Mouse (Mus musculus) lung, embryonic 16.5 days (tissue): Measurements from ENCODE around the gene Aff3. TPM values are rescaled to one million over a fixed set of nuclear protein-coding genes. Genes with fewer than 3 reads are reported as not detected.

Experiments
- ATAC-seq: fragments of 200-750 bp; cut with Nextera tagmentation; 2 replicates; pipeline ENCODE4 v1.8.0; 2017; ENCODE audit warnings: low read depth, mild to moderate bottlenecking, moderate library complexity
- H3K27ac ChIP-seq: fragments of 300-500 bp; sonication (generic); 2 replicates; pipeline ENCODE4 v1.5.1; 2014; ENCODE audit warnings: mild to moderate bottlenecking, control low read depth, low read length
- H3K27me3 ChIP-seq: fragments of 300-500 bp; sonication (generic); 2 replicates; pipeline ENCODE4 v1.6.1; 2014; ENCODE audit warnings: low read depth, low read length, mixed read lengths; ENCODE audit not compliant: control insufficient read depth, insufficient read depth
- H3K36me3 ChIP-seq: fragments of 300-500 bp; sonication (generic); 2 replicates; pipeline ENCODE4 v1.6.1; 2014; ENCODE audit warnings: low read length; ENCODE audit not compliant: control insufficient read depth, insufficient read depth
- H3K4me1 ChIP-seq: fragments of 300-500 bp; sonication (generic); replicated peaks from 2 replicates; pipeline ENCODE4 v1.6.1; 2014; ENCODE audit warnings: low read length, mixed read lengths; ENCODE audit not compliant: control insufficient read depth, insufficient read depth
- H3K4me2 ChIP-seq: fragments of 300-500 bp; sonication (generic); 2 replicates; pipeline ENCODE4 v1.6.1; 2014; ENCODE audit warnings: low read depth, low read length, control low read depth
- H3K4me3 ChIP-seq: fragments of 300-500 bp; sonication (generic); 2 replicates; pipeline ENCODE4 v1.5.1; 2014; ENCODE audit warnings: mild to moderate bottlenecking, low read length, control low read depth
- H3K9ac ChIP-seq: fragments of 300-500 bp; sonication (generic); 2 replicates; pipeline ENCODE4 v1.6.1; 2014; ENCODE audit warnings: low read length, control low read depth
- H3K9me3 ChIP-seq: fragments of 300-500 bp; sonication (generic); 2 replicates; pipeline ENCODE4 v1.6.1; 2016; ENCODE audit warnings: low read length; ENCODE audit not compliant: control insufficient read depth
- WGBS: fragments of 180-500 bp; shearing (Covaris S2); extraction: QIAGEN DNeasy Blood & Tissue Kit; methylation state at CpG from one replicate; pipeline ENCODE4 v1.1.7; 2014; 5-methylcytosine and 5-hydroxymethylcytosine counted together
- polyA plus RNA-seq: library from polyadenylated mRNA; unstranded; fragments of >200 nt; fragmentation: Nextera tagmentation; extraction: Ambion mirVana; gene quantifications from 2 replicates; pipeline ENCODE4 v1.2.1, GENCODE M21; 2015

Gene Aff3
- polyA plus RNA-seq, 1 experiment from 2014 or later = 2.6 TPM

- H3K36me3 ChIP-seq = no peaks in the 10 kb centered on the region
- peaks cover 12% of the 10 kb centered on the region for H3K4me1 ChIP-seq
- H3K27ac ChIP-seq = no peak overlapping the region
- no peak overlapping the region for H3K4me2 ChIP-seq
- no peaks in the 10 kb centered on the region for H3K9me3 ChIP-seq
- WGBS = 30% methylated on average over 11 of the region's 11 CpGs
- ATAC-seq = no peak
- H3K9ac ChIP-seq = no peak overlapping the region
- no peak overlapping the region for H3K4me3 ChIP-seq
- H3K27me3 ChIP-seq = no peaks in the 10 kb centered on the region; the same call in 1 of the 2 replicates
Observed at GRCm38 (mm10) chr1:38562397-38563199, 102.2 kb downstream of the Aff3 start.

DNA sequence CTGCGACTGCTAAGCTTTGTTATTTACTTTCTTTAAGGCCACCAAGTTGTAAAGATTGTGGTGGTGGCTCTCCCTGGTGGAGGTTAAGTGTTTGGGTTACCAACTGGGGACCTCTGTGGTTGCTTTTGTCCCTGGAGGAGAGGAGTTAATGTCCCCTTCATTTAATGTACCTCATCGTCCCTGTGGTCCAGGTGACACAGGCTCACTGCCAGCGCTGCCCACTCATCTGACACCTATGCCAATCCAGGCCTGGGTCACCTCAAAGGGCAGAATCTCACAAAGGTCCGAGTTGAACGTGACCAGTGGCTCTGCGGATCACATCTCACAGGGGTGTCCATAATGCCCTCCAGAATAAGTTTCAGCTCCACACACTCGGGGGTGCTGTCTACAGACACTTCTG lies 103.4 kb downstream of the Aff3 start:
- Histone ChIP-seq H3K27ac (no peak overlapping the region), H3K9me3 (no peaks in the 10 kb centered on the region), H3K4me3 (no peak overlapping the region), H3K4me1 (peaks cover 5% of the 10 kb centered on the region), H3K36me3 (no peaks in the 10 kb centered on the region), H3K4me2 (no peak overlapping the region), H3K9ac (no peak overlapping the region), H3K27me3 (no peaks in the 10 kb centered on the region)
- WGBS = 66% methylated on average over 7 of the region's 7 CpGs
- ATAC-seq = no peak

DNA sequence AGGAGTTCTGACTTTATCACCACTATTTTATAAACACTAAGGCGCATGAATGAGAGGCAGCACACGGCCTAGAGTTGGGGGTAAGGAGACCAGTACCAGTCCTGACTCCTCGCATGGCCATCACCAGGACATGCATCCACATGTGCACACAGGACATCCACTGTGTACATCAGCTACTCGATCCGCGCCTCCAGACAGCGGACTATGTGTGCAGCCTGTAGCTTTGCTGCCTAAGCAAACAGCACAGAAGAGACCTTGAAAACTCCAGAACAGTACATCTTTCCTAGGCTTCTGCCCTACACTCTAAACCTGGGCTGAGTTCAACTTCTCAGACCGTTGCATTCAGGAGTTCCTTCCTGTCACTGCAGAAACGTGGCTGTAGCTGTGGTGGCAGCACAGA lies 104.1 kb downstream of the Aff3 start:
- Histone ChIP-seq H3K4me3 (no peak overlapping the region), H3K36me3 (no peaks in the 10 kb centered on the region), H3K4me2 (no peak overlapping the region), H3K27me3 (no peaks in the 10 kb centered on the region), H3K9me3 (no peaks in the 10 kb centered on the region), H3K4me1 (peaks cover 5% of the 10 kb centered on the region; the same call in 1 of the 2 replicates), H3K9ac (no peak overlapping the region), H3K27ac (no peak overlapping the region)
- no peak for ATAC-seq
- 55% methylated on average over 9 of the region's 9 CpGs for WGBS

DNA sequence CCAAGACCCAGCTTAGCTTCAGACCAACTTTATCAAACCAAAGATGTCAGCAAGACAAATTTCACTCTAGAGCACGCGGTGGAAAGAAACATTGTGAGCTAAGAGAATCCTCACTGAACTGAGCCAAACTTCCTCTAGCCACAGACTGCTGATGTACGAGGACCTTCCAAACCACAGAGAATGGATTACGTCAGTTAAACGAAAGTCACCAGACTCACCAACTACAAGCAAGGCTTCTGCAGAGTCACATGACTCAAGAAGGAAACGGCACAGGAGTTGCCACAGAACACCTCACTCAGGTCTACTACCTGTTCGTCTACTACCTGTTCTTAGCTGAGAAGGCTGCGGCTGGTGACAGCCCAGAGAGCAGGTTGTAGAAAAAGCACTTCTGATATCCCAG lies 107.1 kb downstream of the Aff3 start:
- Histone ChIP-seq H3K27ac (no peak overlapping the region), H3K27me3 (no peaks in the 10 kb centered on the region), H3K36me3 (no peaks in the 10 kb centered on the region), H3K4me3 (no peak overlapping the region), H3K4me2 (no peak overlapping the region), H3K4me1 (no peaks in the 10 kb centered on the region), H3K9ac (no peak overlapping the region), H3K9me3 (no peaks in the 10 kb centered on the region)
- ATAC-seq = no peak
- WGBS = 62% methylated on average over 8 of the region's 8 CpGs

- no peaks in the 10 kb centered on the region for H3K9me3 ChIP-seq
- no peaks in the 10 kb centered on the region for H3K27me3 ChIP-seq
- no peaks in the 10 kb centered on the region for H3K4me1 ChIP-seq
- WGBS = 87% methylated on average over 3 of the region's 3 CpGs
- H3K4me3 ChIP-seq = no peak overlapping the region
- H3K9ac ChIP-seq = no peak overlapping the region
- no peak for ATAC-seq
- H3K27ac ChIP-seq = no peak overlapping the region
- no peak overlapping the region for H3K4me2 ChIP-seq
- no peaks in the 10 kb centered on the region for H3K36me3 ChIP-seq
Observed at GRCm38 (mm10) chr1:38554546-38554945, 110.2 kb downstream of the Aff3 start.

- no peak for ATAC-seq
- H3K27ac ChIP-seq = no peak overlapping the region
- WGBS = 55% methylated on average over 6 of the region's 6 CpGs
Observed at GRCm38 (mm10) chr1:38553090-38553489, 111.7 kb downstream of the Aff3 start.

GRCm38 (mm10) chr1:38550579-38550978 lies 114.2 kb downstream of the Aff3 start:
- Histone ChIP-seq H3K27ac (no peak overlapping the region), H3K36me3 (no peaks in the 10 kb centered on the region), H3K27me3 (no peaks in the 10 kb centered on the region), H3K9ac (no peak overlapping the region), H3K4me2 (no peak overlapping the region), H3K9me3 (no peaks in the 10 kb centered on the region), H3K4me1 (peaks cover 11% of the 10 kb centered on the region), H3K4me3 (no peak overlapping the region)
- no peak for ATAC-seq
- WGBS = 71% methylated on average over 13 of the region's 13 CpGs

More at GRCm38 (mm10) chr1:38553090-38553489, 111.7 kb downstream of the Aff3 start:
- Histone ChIP-seq H3K4me3 (no peak overlapping the region), H3K4me2 (no peak overlapping the region), H3K27me3 (no peaks in the 10 kb centered on the region), H3K36me3 (no peaks in the 10 kb centered on the region), H3K9me3 (no peaks in the 10 kb centered on the region), H3K4me1 (no peaks in the 10 kb centered on the region), H3K9ac (no peak overlapping the region)

DNA sequence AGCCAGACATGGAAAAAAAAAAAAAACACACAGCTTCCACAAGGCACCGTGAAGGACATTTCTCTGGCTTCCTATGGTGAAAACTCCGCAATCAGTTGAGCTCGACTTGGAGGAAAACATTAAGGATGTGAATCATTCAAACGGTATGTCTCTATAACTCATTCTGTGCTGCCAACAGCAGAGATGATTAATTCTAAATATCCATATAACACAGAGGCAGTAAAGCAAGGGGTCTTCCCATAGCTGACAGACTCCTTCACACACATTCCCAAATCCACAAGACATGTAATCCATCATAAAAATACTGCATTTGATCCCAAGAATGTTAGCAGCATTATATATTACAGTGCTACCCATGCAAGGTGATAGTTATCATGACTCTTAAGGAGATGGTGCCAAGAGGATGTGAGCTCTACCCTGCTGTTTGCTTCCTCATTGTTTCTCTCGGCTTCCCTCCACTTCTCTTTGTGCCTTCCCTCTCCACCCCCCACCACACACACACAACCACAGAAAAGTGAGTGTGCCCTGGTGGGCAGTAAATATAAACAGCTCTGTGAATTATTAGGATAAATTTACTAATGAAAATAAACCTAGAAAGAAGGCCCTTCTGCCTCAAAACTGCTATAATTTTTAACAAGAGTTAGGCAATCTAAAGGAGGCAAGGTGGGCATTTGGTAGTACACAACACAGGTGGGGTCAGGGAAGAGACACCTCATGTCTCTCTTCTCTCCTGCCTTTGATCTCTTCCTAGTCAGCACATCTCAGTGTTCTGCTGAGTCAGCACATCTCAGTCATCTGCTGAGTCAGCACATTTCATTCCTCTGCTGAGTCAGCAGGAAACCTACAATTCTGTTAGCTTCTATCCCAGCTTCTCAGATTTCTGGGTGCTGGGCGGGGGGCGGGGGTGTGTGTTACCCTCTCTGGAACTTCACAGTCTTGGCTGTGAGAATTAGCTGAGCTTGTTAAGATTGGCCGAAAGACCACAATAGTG lies 115.8 kb downstream of the Aff3 start:
- no peaks in the 10 kb centered on the region for H3K27me3 ChIP-seq
- no peaks in the 10 kb centered on the region for H3K9me3 ChIP-seq
- no peak overlapping the region for H3K9ac ChIP-seq
- H3K4me3 ChIP-seq = no peak overlapping the region
- H3K27ac ChIP-seq = no peak overlapping the region
- 59% methylated on average over 8 of the region's 8 CpGs for WGBS
- no peaks in the 10 kb centered on the region for H3K36me3 ChIP-seq
- ATAC-seq = no peak
- peaks cover 18% of the 10 kb centered on the region for H3K4me1 ChIP-seq
- no peak overlapping the region for H3K4me2 ChIP-seq

- no peaks in the 10 kb centered on the region for H3K27me3 ChIP-seq
- no peak for ATAC-seq
- no peaks in the 10 kb centered on the region for H3K9me3 ChIP-seq
- no peak overlapping the region for H3K27ac ChIP-seq
- H3K4me3 ChIP-seq = no peak overlapping the region
- peaks cover 18% of the 10 kb centered on the region for H3K4me1 ChIP-seq
- no peak overlapping the region for H3K9ac ChIP-seq
- WGBS = 87% methylated on average over 9 of the region's 9 CpGs
- no peaks in the 10 kb centered on the region for H3K36me3 ChIP-seq
- no peak overlapping the region for H3K4me2 ChIP-seq
Observed at GRCm38 (mm10) chr1:38547685-38548084, 117.1 kb downstream of the Aff3 start.
